Mouse (Mus musculus): Measurements from ENCODE around the gene Madd.

Gene Madd

DNA sequence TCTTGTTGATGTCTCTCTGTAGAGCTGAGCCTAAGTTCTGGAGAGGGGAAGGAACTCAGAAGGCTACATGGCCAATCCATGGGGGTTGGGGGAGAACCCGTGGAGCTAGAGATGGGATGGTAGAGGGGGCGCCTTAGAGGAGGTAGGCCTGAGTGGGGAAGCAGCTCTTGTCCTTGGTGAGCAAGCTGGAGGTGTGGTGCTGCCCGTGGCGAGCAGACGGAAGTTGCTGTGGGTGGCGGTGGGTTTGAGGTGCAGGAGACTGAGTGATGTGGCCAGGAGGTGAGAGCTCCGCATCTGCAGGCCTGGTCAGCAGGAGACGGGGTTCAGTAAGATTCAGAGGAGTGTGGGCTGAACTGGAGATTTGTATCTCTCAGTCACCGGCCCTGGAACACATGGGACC lies 96.2 kb downstream of the Madd start:
- DNase-seq = no peak

Measured in cerebellum, postnatal 36 days (tissue).